ENCODE assay signal across 11 mouse cellular contexts in genomic region chr3:31100026-31100425, GRCm38 (mm10). TPM values are rescaled to one million over a fixed set of nuclear protein-coding genes. Genes with fewer than 3 reads are reported as not detected.
DNase-seq lines count a peak whose midpoint lies in the region; ATAC-seq and TF ChIP-seq lines count a peak whose summit lies in the region.
"Had no signal": no experiment of that assay in that cellular context is flagged by ENCODE, and none has a peak within 500 bp of the region (broad histone marks: within the 10 kb centered on the region; RNA-seq: fewer than 3 reads in every experiment).

No protein-coding gene starts in this region.

- 47% methylated on average over 5 of the region's 5 CpGs for WGBS in heart, adult 2 months
- WGBS in lung, postnatal 0 days: 59% methylated on average over 5 of the region's 5 CpGs
- 77% methylated on average over 5 of the region's 5 CpGs for WGBS in limb, embryonic 12.5 days
- 69% methylated on average over 5 of the region's 5 CpGs for WGBS in stomach, embryonic 15.5 days

- ATAC-seq in lung, postnatal 0 days: no peak
- ATAC-seq in limb, embryonic 12.5 days (ENCODE audit: insufficient number of reproducible peaks, insufficient read depth, low FRiP score, low TSS enrichment, low read depth): no peak
- ATAC-seq in stomach, embryonic 15.5 days (ENCODE audit: insufficient read depth, low FRiP score, low read depth): no peak

- H3K79me2 ChIP-seq in heart, adult 2 months (replicated peaks; ENCODE audit: control insufficient read depth, insufficient read depth, low read length): peaks cover 3% of the 10 kb centered on the region; the same call in 1 of the 2 replicates

- intact Hi-C loops in heart, adult 2 months (cut with DNase I): no loop called here

- peaks cover 41% of the 10 kb centered on the region for H3K36me3 ChIP-seq in heart, adult 2 months (ENCODE audit: control insufficient read depth, insufficient read depth, low read length)
- no peaks in the 10 kb centered on the region for H3K36me3 ChIP-seq in lung, postnatal 0 days (ENCODE audit: insufficient read depth, low read length)
- peaks cover 18% of the 10 kb centered on the region for H3K36me3 ChIP-seq in limb, embryonic 12.5 days
- no peaks in the 10 kb centered on the region for H3K36me3 ChIP-seq in stomach, embryonic 15.5 days

- no peaks in the 10 kb centered on the region for H3K9me3 ChIP-seq in lung, postnatal 0 days (ENCODE audit: low read length)
- no peaks in the 10 kb centered on the region for H3K9me3 ChIP-seq in limb, embryonic 12.5 days
- H3K9me3 ChIP-seq in stomach, embryonic 15.5 days: no peaks in the 10 kb centered on the region

- no peak for TF ChIP-seq POLR2A in heart, adult 2 months (IDR thresholded peaks at IDR 0.05; ENCODE audit: insufficient read depth, low read depth, low read length)

- TF ChIP-seq CTCF in heart, adult 2 months (IDR thresholded peaks at IDR 0.05): no peak
- no peak for TF ChIP-seq CTCF in lung, postnatal 0 days (IDR thresholded peaks at IDR 0.05)

- DNase-seq in heart, adult 2 months: no peak
- DNase-seq in heart, postnatal 4 days: no peak
- no peak for DNase-seq in lung, postnatal 0 days (ENCODE audit: low spot score)
- no peak for DNase-seq in lung, postnatal 14 days
- DNase-seq in thymus, postnatal 0 days (ENCODE audit: low spot score): no peak
- no peak for DNase-seq in cerebellum, adult 8-10 months
- DNase-seq: kidney, postnatal 4 days; lung, adult 18-20 months; right cerebral cortex, adult 18-20 months had no signal

- H3K27ac ChIP-seq in heart, adult 2 months: no peak overlapping the region
- no peak overlapping the region for H3K27ac ChIP-seq in lung, postnatal 0 days (ENCODE audit: low read length)
- H3K27ac ChIP-seq in limb, embryonic 12.5 days: no peak overlapping the region
- no peak overlapping the region for H3K27ac ChIP-seq in stomach, embryonic 15.5 days

- H3K4me1 ChIP-seq in heart, adult 2 months (ENCODE audit: control insufficient read depth, insufficient read depth, low read length): peaks cover 13% of the 10 kb centered on the region
- peaks cover 10% of the 10 kb centered on the region; the same call in 1 of the 2 replicates for H3K4me1 ChIP-seq in lung, postnatal 0 days (ENCODE audit: insufficient read depth, low read depth, low read length)
- peaks cover 55% of the 10 kb centered on the region for H3K4me1 ChIP-seq in limb, embryonic 12.5 days (replicated peaks)
- peaks cover 17% of the 10 kb centered on the region for H3K4me1 ChIP-seq in stomach, embryonic 15.5 days

- H3K4me2 ChIP-seq in lung, postnatal 0 days (replicated peaks; ENCODE audit: low read depth, low read length): peak overlapping the region; percentile 25; the same call in 1 of the 2 replicates
- peak overlapping the region; percentile 49 for H3K4me2 ChIP-seq in limb, embryonic 12.5 days
- H3K4me2 ChIP-seq in stomach, embryonic 15.5 days: peak overlapping the region; percentile 16

- H3K4me3 ChIP-seq in heart, adult 2 months: peak overlapping the region; percentile 11; the same call in 1 of the 2 replicates
- peak overlapping the region; percentile 12; the same call in 1 of the 2 replicates for H3K4me3 ChIP-seq in lung, postnatal 0 days (ENCODE audit: low read depth, low read length)
- peak overlapping the region; percentile 27 for H3K4me3 ChIP-seq in limb, embryonic 12.5 days (replicated peaks)
- H3K4me3 ChIP-seq in stomach, embryonic 15.5 days (replicated peaks): no peak overlapping the region

- no peak overlapping the region for H3K9ac ChIP-seq in heart, adult 2 months (ENCODE audit: low read depth, low read length)
- H3K9ac ChIP-seq in lung, postnatal 0 days (replicated peaks; ENCODE audit: low read depth): no peak overlapping the region
- H3K9ac ChIP-seq in limb, embryonic 12.5 days (replicated peaks): no peak overlapping the region
- no peak overlapping the region for H3K9ac ChIP-seq in stomach, embryonic 15.5 days

- no peaks in the 10 kb centered on the region for H3K27me3 ChIP-seq in heart, adult 2 months (ENCODE audit: control insufficient read depth, insufficient read depth, low read length)
- H3K27me3 ChIP-seq in lung, postnatal 0 days (replicated peaks; ENCODE audit: insufficient read depth, low read length): no peaks in the 10 kb centered on the region
- no peaks in the 10 kb centered on the region for H3K27me3 ChIP-seq in limb, embryonic 12.5 days
- H3K27me3 ChIP-seq in stomach, embryonic 15.5 days (replicated peaks): no peaks in the 10 kb centered on the region

- no peak for TF ChIP-seq EP300 in heart, adult 2 months (IDR thresholded peaks at IDR 0.05; ENCODE audit: insufficient read depth, low read depth, low read length)
- TF ChIP-seq EP300 in lung, postnatal 0 days (IDR thresholded peaks at IDR 0.05): no peak

RNA-seq across cellular contexts. Expression of gene Skil, which starts 5.2 kb away (rescaled TPM):
- 10 to 100 TPM; 14.2 to 15.4 TPM for total RNA-seq in heart, adult 2 months (2021)
- 8.0 and 13.8 TPM in 2 replicates for polyA plus RNA-seq in heart, adult 2 months (2012; rRNA removed)
- total RNA-seq in heart, postnatal 4 days (2021): 10 to 100 TPM; 26.7 to 27.1 TPM
- polyA plus RNA-seq in lung, postnatal 0 days (2015; fragmentation: Nextera tagmentation; extraction: Ambion mirVana): 24.8 and 29.6 TPM in 2 replicates
- 34.5 and 36.2 TPM in 2 replicates for polyA plus RNA-seq in limb, embryonic 12.5 days (2016; fragmentation: Nextera tagmentation; extraction: Ambion mirVana)
- polyA plus RNA-seq in stomach, embryonic 15.5 days (2015; fragmentation: Nextera tagmentation; extraction: Ambion mirVana): 19.3 and 21.6 TPM in 2 replicates
- 14.6 and 17.0 TPM in 2 replicates for polyA plus RNA-seq in thymus, postnatal 0 days (2015; fragmentation: Nextera tagmentation; extraction: Ambion mirVana)

RNA-seq across cellular contexts. Expression of gene Cldn11, which starts 49.7 kb away (rescaled TPM):
- under 1 TPM; 0.57 to 0.68 TPM for total RNA-seq in heart, adult 2 months (2021)
- polyA plus RNA-seq in heart, adult 2 months (2012; rRNA removed): 0.59 and 0.94 TPM in 2 replicates
- total RNA-seq in heart, postnatal 4 days (2021): 1 to 10 TPM; 3.2 to 3.7 TPM
- polyA plus RNA-seq in lung, postnatal 0 days (2015; fragmentation: Nextera tagmentation; extraction: Ambion mirVana): 1.3 and 2.2 TPM in 2 replicates
- polyA plus RNA-seq in limb, embryonic 12.5 days (2016; fragmentation: Nextera tagmentation; extraction: Ambion mirVana): 4.9 and 5.2 TPM in 2 replicates
- polyA plus RNA-seq in stomach, embryonic 15.5 days (2015; fragmentation: Nextera tagmentation; extraction: Ambion mirVana): 4.9 and 6.6 TPM in 2 replicates
- 0.21 and 0.55 TPM in 2 replicates for polyA plus RNA-seq in thymus, postnatal 0 days (2015; fragmentation: Nextera tagmentation; extraction: Ambion mirVana)
